Mouse (Mus musculus) liver, adult 10 weeks (tissue): Measurements from ENCODE around the gene Ifi35. TPM values are rescaled to one million over a fixed set of nuclear protein-coding genes. Genes with fewer than 3 reads are reported as not detected.

ENCODE experiments used
- polyA plus RNA-seq: library from polyadenylated mRNA; stranded (reverse); fragments of 350-450 nt; fragmentation: Illumina TruSeq; extraction: RNeasy Lipid Tissue Mini Kit (QIAGEN cat#74804); gene quantifications from one replicate; pipeline ENCODE4 v1.2.3, GENCODE M21; 2014; ENCODE audit warnings: low read depth, low replicate concordance

Ifi35 gene
- 3.8 TPM for polyA plus RNA-seq

GRCm38 (mm10) chr11:101448274-101448746 is at the start of gene Ifi35:
Gene Ifi35, plus strand, starts transcription at chr11:101448407.

GRCm38 (mm10) chr11:101417101-101417855 is 30.9 kb upstream of the Ifi35 start, which contains the start of gene Aarsd1:
Gene Aarsd1, minus strand, starts transcription at chr11:101417615.

GRCm38 (mm10) chr11:101424105-101424851 is 23.9 kb upstream of the Ifi35 start, which contains the start of gene Gm27029:
Gene Gm27029, minus strand, starts transcription at chr11:101424796.

DNA sequence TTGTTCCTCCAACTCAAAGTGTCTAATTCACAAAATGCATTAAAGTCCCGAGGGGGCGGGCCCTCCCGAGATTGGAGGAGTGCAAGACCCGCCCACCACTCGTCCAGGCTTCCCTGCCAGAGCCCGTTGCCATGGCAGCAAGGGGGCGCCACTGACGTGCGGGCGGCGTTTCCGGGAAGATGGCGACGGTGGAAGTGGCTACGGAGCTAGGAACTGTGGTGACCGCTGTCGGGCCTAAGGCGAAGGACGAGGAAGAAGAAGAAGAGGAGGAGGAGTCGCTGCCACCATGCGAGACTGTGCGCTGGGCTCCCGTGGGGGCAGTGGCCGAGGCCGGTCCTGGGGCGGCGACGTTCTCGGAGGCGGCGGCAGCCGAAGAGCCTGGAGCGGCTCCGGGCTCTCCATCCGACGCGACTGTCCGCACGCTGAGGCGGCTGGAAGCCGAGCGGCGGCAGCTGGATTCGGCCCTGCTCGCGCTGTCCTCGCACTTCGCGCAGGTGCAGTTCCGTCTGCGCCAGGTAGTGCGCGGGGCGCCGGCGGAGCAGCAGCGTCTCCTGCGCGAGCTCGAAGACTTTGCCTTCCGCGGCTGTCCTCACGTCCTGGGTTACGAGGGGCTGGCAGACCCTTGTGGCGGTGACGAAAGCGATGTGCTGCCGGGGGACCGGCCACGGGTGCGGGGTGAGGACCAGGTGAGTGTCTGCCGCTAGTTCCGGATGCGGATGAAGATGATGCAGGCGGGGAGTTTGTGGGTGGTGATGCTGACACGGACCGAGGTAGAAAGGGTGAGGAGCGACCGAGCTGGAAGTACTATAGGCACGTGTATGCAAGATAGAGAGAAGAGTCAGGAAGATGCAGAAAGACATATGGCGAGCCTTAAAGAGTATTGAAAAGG is 23.0 kb upstream of the Ifi35 start, which contains the start of the genes Rundc1 and Ptges3l:
Gene Rundc1 (plus strand): TSS at position 161 of the 889 bp plus-strand sequence.
Gene Ptges3l (minus strand): TSS at position 409 of the 889 bp plus-strand sequence.

GRCm38 (mm10) chr11:101442127-101442693 is 6.0 kb upstream of the Ifi35 start, which contains the start of gene Rpl27:
Gene Rpl27, plus strand, starts transcription at chr11:101442298.

DNA sequence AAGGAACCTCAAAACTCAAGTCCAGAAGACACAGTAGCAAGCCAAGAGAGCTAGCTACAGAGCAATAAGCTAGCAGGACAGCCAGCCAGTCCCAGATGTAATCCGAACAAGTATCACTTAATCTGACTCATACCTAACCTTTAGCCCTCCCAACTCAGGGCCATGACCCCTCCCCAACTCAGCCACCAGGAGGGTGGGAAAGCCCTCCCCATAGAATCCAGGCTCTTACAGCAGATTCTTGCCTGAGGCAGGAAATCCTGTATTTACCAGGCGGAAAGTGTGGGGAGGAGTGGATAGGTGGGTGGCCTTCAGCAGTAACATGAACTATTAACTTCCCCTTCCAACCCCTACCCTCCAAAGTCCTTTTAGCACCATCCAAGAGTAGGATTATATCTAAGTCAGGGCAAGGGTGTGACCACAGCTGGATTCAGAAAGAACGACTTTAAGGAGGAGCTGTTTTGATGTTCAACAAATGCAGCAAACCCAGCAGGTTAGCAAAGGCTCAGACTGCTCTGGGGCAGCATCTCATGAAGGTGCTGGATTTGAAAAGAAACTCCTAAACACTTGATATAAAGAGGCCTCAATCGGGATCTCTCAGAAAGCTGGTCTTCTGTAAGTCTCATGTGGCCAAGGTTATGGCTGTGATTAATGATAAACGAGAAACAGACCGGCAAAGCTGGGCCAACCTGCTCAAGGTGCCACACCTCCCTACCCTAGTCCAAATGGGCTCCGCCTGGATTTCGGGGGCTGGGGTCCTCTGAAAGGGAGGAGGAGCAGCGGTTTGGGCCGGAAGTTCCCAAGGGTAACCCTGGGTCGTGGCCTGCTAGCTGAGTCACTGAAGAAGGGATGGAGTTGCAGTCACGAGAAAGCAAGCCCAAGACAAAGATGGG is 16.2 kb downstream of the Ifi35 start, which contains the start of gene Rnd2:
Gene Rnd2 (plus strand): TSS at position 789 of the 890 bp plus-strand sequence.

DNA sequence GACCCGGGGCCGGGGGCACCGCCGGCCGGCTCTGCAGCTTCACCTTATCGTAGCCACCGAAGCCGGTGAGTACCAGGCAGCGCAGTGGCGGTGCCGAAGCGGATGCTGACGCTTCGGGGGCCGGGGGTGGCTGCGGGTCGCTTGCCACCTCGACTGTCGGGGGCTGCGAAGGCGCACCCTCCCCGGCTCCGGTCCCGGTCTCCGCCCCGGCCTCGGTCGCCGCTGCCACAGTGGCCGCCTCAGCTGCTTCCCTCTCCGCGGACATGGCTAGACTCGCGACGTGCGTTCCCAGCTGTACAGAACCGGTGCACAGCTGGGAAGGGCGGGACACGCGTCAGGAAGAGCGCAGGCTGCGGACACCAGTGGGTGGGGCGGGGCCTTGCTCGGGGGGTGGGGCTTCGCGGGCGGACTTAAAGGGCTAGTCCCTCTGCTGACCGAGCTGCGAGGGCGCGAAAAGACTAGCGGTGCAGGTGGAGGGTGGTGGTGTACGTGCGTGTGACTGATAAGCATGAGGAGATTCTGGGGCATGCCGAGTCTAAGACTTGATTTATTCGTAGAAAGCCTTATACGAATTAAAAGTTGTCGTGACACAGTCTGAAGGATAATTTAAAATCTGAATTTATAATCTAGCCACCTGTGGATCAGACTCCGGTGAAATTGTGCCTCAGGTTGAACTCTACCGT is 17.8 kb downstream of the Ifi35 start, which contains the start of gene Vat1:
Gene Vat1 (minus strand): TSS at position 362 of the 683 bp plus-strand sequence.

Other genes starting within 250 kb of the Ifi35 start
- 6.2 TPM for gene Ezh1, start 221.9 kb upstream of the Ifi35 start, polyA plus RNA-seq
- gene Ramp2, start 202.4 kb upstream of the Ifi35 start, polyA plus RNA-seq, result 4.4 TPM
- 82.1 TPM for gene Vps25, start 194.7 kb upstream of the Ifi35 start, polyA plus RNA-seq
- gene Wnk4, start 187.8 kb upstream of the Ifi35 start, polyA plus RNA-seq, result not detected
- gene Cntd1, start 169.4 kb upstream of the Ifi35 start, polyA plus RNA-seq, result not detected
- 11.5 TPM for gene Coa3, start 169.3 kb upstream of the Ifi35 start, polyA plus RNA-seq
- gene Becn1, start 146.1 kb upstream of the Ifi35 start, polyA plus RNA-seq, result 49.8 TPM
- gene Psme3, start 132.2 kb upstream of the Ifi35 start, polyA plus RNA-seq, result 96.3 TPM
- gene Aoc2, start 123.3 kb upstream of the Ifi35 start, polyA plus RNA-seq, result not detected
- 0.16 TPM for gene Aoc3, start 117.8 kb upstream of the Ifi35 start, polyA plus RNA-seq
- 315 TPM for gene G6pc, start 80.8 kb upstream of the Ifi35 start, polyA plus RNA-seq
- 5.7 TPM for gene Aarsd1, start 30.8 kb upstream of the Ifi35 start, polyA plus RNA-seq
- 0.95 TPM for gene Gm27029, start 23.6 kb upstream of the Ifi35 start, polyA plus RNA-seq
- gene Rundc1, start 23.3 kb upstream of the Ifi35 start, polyA plus RNA-seq, result 1.6 TPM
- not detected for gene Ptges3l, start 23.1 kb upstream of the Ifi35 start, polyA plus RNA-seq
- gene Rpl27, start 6.1 kb upstream of the Ifi35 start, polyA plus RNA-seq, result 30.0 TPM
- gene Rnd2, start 16.6 kb downstream of the Ifi35 start, polyA plus RNA-seq, result 10.8 TPM
- 1.9 TPM for gene Vat1, start 17.8 kb downstream of the Ifi35 start, polyA plus RNA-seq
- gene Brca1, start 103.5 kb downstream of the Ifi35 start, polyA plus RNA-seq, result 0.58 TPM
- gene Nbr1, start 103.7 kb downstream of the Ifi35 start, polyA plus RNA-seq, result 155 TPM
- gene Tmem106a, start 133.8 kb downstream of the Ifi35 start, polyA plus RNA-seq, result 6.0 TPM
- not detected for gene Gm11634, start 150.8 kb downstream of the Ifi35 start, polyA plus RNA-seq
- 2.7 TPM for gene Rdm1, start 178.8 kb downstream of the Ifi35 start, polyA plus RNA-seq
- 17.2 TPM for gene Arl4d, start 217.1 kb downstream of the Ifi35 start, polyA plus RNA-seq